Mouse (Mus musculus): ENCODE measurements around the gene 4930563M21Rik. TPM values are rescaled to one million over a fixed set of nuclear protein-coding genes. Genes with fewer than 3 reads are reported as not detected.
"Not testable (repeated sequence)": the region's sequence is repeated elsewhere in the genome, so short reads cannot be mapped to it uniquely, and the experiment has no call there.

4930563M21Rik gene
- 0.20 TPM in 1 of 2 replicates, not detected in the other for polyA plus RNA-seq (2016; fragmentation: Nextera tagmentation; extraction: Ambion mirVana)

- no peak for DNase-seq (ENCODE audit: low spot score)
- Histone ChIP-seq H3K27me3 (replicated peaks; ENCODE audit: low read depth, poor library complexity, severe bottlenecking) (no peaks in the 10 kb centered on the region), H3K4me1 (no peaks in the 10 kb centered on the region), H3K9me3 (no peaks in the 10 kb centered on the region), H3K36me3 (replicated peaks) (no peaks in the 10 kb centered on the region), H3K27ac (replicated peaks) (no peak within 1 kb of the TSS), H3K4me3 (no peak within 1 kb of the TSS)
- 79% methylated on average over 4 of the region's 4 CpGs for WGBS
Observed at GRCm38 (mm10) chr9:56010450-56010849, at the start of gene 4930563M21Rik. 4930563M21Rik (minus strand) TSS chr9:56010550.

GRCm38 (mm10) chr9:56056147-56056546, 45.8 kb upstream of the 4930563M21Rik start:
- Histone ChIP-seq H3K27ac (replicated peaks) (no peak overlapping the region), H3K4me1 (no peaks in the 10 kb centered on the region; the same call in 1 of the 2 replicates), H3K9me3 (no peaks in the 10 kb centered on the region), H3K36me3 (replicated peaks) (peaks cover 100% of the 10 kb centered on the region), H3K4me3 (no peak overlapping the region), H3K27me3 (replicated peaks; ENCODE audit: low read depth, poor library complexity, severe bottlenecking) (no peaks in the 10 kb centered on the region)
- WGBS, result 94% methylated on average over 6 of the region's 6 CpGs
- DNase-seq (ENCODE audit: low spot score), result no peak

- 82% methylated on average over 3 of the region's 3 CpGs for WGBS
- Histone ChIP-seq H3K4me1 (no peaks in the 10 kb centered on the region; the same call in 1 of the 2 replicates), H3K36me3 (replicated peaks) (peaks cover 94% of the 10 kb centered on the region), H3K27ac (replicated peaks) (no peak overlapping the region), H3K27me3 (replicated peaks; ENCODE audit: low read depth, poor library complexity, severe bottlenecking) (no peaks in the 10 kb centered on the region), H3K4me3 (no peak overlapping the region), H3K9me3 (no peaks in the 10 kb centered on the region)
- no peak for DNase-seq (ENCODE audit: low spot score)
Observed at GRCm38 (mm10) chr9:56053796-56054195, 43.4 kb upstream of the 4930563M21Rik start.

- Histone ChIP-seq H3K4me3 (peak overlapping the region; percentile 89), H3K9me3 (no peaks in the 10 kb centered on the region), H3K27me3 (replicated peaks; ENCODE audit: low read depth, poor library complexity, severe bottlenecking) (no peaks in the 10 kb centered on the region), H3K4me1 (peaks cover 23% of the 10 kb centered on the region), H3K27ac (replicated peaks) (peak overlapping the region; percentile 99), H3K36me3 (replicated peaks) (peaks cover 38% of the 10 kb centered on the region)
- under 1% methylated on average over 16 of the region's 16 CpGs for WGBS
- DNase-seq (ENCODE audit: low spot score), result no peak
Observed at GRCm38 (mm10) chr9:56042181-56042621, 31.9 kb upstream of the 4930563M21Rik start.

GRCm38 (mm10) chr9:56041372-56042180, 31.2 kb upstream of the 4930563M21Rik start, which contains the start of gene Rcn2:
Rcn2 (plus strand) TSS chr9:56041845.
- Histone ChIP-seq H3K27me3 (replicated peaks; ENCODE audit: low read depth, poor library complexity, severe bottlenecking) (no peaks in the 10 kb centered on the region), H3K36me3 (replicated peaks) (peaks cover 32% of the 10 kb centered on the region), H3K27ac (replicated peaks) (peak within 1 kb of the TSS; percentile 99), H3K9me3 (no peaks in the 10 kb centered on the region), H3K4me1 (peaks cover 23% of the 10 kb centered on the region), H3K4me3 (peak within 1 kb of the TSS; percentile 89)
- peak; percentile 98 for DNase-seq (ENCODE audit: low spot score)
- under 1% methylated on average over 49 of the region's 49 CpGs for WGBS

DNA sequence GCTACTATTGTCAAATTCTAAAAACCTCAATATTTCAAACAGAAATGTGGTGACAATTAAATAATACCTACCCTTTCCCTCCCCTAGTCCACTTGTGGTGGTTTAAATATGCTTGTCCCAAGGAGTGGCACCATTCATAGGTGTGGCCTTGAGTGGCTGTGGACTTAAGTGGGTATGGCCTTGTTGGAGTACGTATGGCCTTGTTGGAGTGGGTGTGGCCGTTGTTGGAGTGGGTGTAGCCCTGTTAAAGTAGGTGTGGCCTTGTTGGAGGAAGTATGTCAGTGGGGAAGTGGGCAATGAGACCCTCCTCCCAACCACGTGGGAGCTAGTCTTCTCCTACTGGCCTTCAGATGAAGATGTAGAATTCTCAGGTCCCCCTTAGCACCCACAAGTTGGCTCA, 21.9 kb upstream of the 4930563M21Rik start:
- WGBS, result 74% methylated on average over 3 of the region's 3 CpGs
- H3K27ac ChIP-seq (replicated peaks), result no peak overlapping the region
- no peaks in the 10 kb centered on the region for H3K9me3 ChIP-seq
- H3K4me3 ChIP-seq, result no peak overlapping the region
- no peak for DNase-seq (ENCODE audit: low spot score)
- no peaks in the 10 kb centered on the region for H3K27me3 ChIP-seq (replicated peaks; ENCODE audit: low read depth, poor library complexity, severe bottlenecking)
- H3K36me3 ChIP-seq (replicated peaks), result no peaks in the 10 kb centered on the region
- H3K4me1 ChIP-seq, result no peaks in the 10 kb centered on the region

GRCm38 (mm10) chr9:56027292-56027691, 16.9 kb upstream of the 4930563M21Rik start:
- Histone ChIP-seq H3K27ac (replicated peaks) (no peak overlapping the region), H3K27me3 (replicated peaks; ENCODE audit: low read depth, poor library complexity, severe bottlenecking) (no peaks in the 10 kb centered on the region), H3K4me1 (no peaks in the 10 kb centered on the region), H3K4me3 (no peak overlapping the region), H3K9me3 (no peaks in the 10 kb centered on the region), H3K36me3 (replicated peaks) (no peaks in the 10 kb centered on the region)
- no peak for DNase-seq (ENCODE audit: low spot score)
- WGBS, result 87% methylated on average over 16 of the region's 16 CpGs

DNA sequence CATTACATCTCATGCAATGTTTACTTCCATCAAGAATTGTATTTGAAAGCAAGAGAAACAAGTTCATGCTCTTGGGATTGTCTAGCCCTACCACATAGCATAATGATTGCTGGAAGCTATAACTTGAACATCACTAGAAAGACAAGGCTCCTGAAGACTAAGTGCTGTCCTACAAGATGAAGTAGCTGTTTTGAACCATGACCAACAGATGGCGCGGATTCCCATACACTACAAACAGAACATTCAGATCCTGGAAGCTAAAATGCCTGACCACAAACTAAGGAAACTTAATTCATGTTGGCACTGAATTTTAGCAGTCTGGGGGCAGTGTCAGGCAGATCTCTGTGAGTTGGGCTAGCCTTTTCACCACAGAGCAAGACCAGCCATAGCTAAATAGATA, 14.4 kb upstream of the 4930563M21Rik start:
- no peak overlapping the region for H3K4me3 ChIP-seq

DNA sequence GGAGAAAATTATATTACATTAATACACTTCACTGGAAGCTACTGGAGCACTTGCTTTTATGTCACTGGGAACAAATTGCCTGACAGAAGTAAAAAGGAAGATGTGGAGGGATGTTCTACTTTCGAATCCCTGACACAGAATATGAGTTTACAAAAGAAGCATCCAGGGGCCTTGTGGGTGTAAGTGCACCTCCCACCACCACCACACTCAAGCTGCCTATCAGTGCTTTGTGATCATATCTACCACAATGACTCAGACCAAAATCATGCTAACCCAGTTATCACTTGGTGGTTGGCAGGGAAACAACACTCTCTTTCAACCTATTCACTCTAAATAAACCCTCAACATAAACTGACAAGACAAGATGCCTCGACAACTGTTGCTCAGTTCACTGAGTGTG, 5.7 kb downstream of the 4930563M21Rik start:
- not testable (repeated sequence) for H3K9me3 ChIP-seq; H3K4me1 ChIP-seq; H3K27ac ChIP-seq (replicated peaks); H3K4me3 ChIP-seq; DNase-seq (ENCODE audit: low spot score); H3K36me3 ChIP-seq (replicated peaks); H3K27me3 ChIP-seq (replicated peaks; ENCODE audit: low read depth, poor library complexity, severe bottlenecking)
- 75% methylated on average over 2 of the region's 2 CpGs for WGBS

More for the DNA sequence above, 14.4 kb upstream of the 4930563M21Rik start:
- H3K36me3 ChIP-seq (replicated peaks), result no peaks in the 10 kb centered on the region
- H3K4me1 ChIP-seq, result no peaks in the 10 kb centered on the region
- WGBS, result 54% methylated on average over 2 of the region's 2 CpGs
- no peak for DNase-seq (ENCODE audit: low spot score)
- no peaks in the 10 kb centered on the region for H3K27me3 ChIP-seq (replicated peaks; ENCODE audit: low read depth, poor library complexity, severe bottlenecking)
- H3K27ac ChIP-seq (replicated peaks), result no peak overlapping the region
- no peaks in the 10 kb centered on the region for H3K9me3 ChIP-seq

DNA sequence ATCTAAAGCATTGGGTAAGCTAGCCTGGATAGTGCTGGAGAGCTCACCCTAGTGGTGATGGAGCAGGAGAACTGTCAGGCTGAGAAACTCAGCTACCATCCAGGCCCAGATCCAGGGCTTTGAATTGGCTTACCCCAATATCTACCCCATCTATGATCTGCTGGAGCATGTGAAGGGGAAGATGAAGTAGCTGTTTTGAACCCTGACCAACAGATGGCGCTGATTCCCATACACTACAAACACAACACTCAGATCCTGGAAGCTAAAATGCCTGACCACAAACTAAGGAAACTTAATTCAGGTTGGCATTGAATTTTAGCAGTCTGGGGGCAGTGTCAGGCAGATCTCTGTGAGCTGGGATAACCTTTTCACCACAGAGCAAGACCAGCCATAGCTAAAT, 63.5 kb downstream of the 4930563M21Rik start:
- Histone ChIP-seq H3K27me3 (replicated peaks; ENCODE audit: low read depth, poor library complexity, severe bottlenecking) (no peaks in the 10 kb centered on the region), H3K9me3 (peaks cover 5% of the 10 kb centered on the region; the same call in 1 of the 2 replicates), H3K4me1 (no peaks in the 10 kb centered on the region), H3K27ac (replicated peaks) (no peak overlapping the region), H3K36me3 (replicated peaks) (peaks cover 65% of the 10 kb centered on the region), H3K4me3 (no peak overlapping the region)
- no peak for DNase-seq (ENCODE audit: low spot score)
- 20% methylated on average over 1 of the region's 1 CpGs for WGBS

GRCm38 (mm10) chr9:55941356-55941755, 69.0 kb downstream of the 4930563M21Rik start:
- H3K27me3 ChIP-seq (replicated peaks; ENCODE audit: low read depth, poor library complexity, severe bottlenecking), result no peaks in the 10 kb centered on the region
- H3K4me3 ChIP-seq, result no peak overlapping the region

GRCm38 (mm10) chr9:55938618-55938985, 71.7 kb downstream of the 4930563M21Rik start:
- H3K4me3 ChIP-seq, result peak overlapping the region; percentile 72
- H3K27ac ChIP-seq (replicated peaks), result peak overlapping the region; percentile 93
- H3K27me3 ChIP-seq (replicated peaks; ENCODE audit: low read depth, poor library complexity, severe bottlenecking), result no peaks in the 10 kb centered on the region
- no peaks in the 10 kb centered on the region for H3K9me3 ChIP-seq
- WGBS, result 71% methylated on average over 6 of the region's 6 CpGs
- H3K4me1 ChIP-seq, result peaks cover 20% of the 10 kb centered on the region
- H3K36me3 ChIP-seq (replicated peaks), result peaks cover 8% of the 10 kb centered on the region; the same call in 1 of the 2 replicates
- no peak for DNase-seq (ENCODE audit: low spot score)

More at GRCm38 (mm10) chr9:55941356-55941755, 69.0 kb downstream of the 4930563M21Rik start:
- H3K4me1 ChIP-seq, result peaks cover 20% of the 10 kb centered on the region
- DNase-seq (ENCODE audit: low spot score), result no peak
- no peak overlapping the region for H3K27ac ChIP-seq (replicated peaks)
- no peaks in the 10 kb centered on the region for H3K9me3 ChIP-seq
- H3K36me3 ChIP-seq (replicated peaks), result peaks cover 31% of the 10 kb centered on the region

All from embryonic facial prominence, embryonic 10.5 days (tissue).